Mouse (Mus musculus) testis, adult 2 months (tissue): ENCODE results near the gene 4930447C04Rik.

Source experiments
- CTCF ChIP-seq: fragments of 200-500 bp; IDR thresholded peaks from 2 replicates; pipeline ENCODE4 v1.5.1; 2012; ENCODE audit warnings: low read depth, mild to moderate bottlenecking, inconsistent platforms, low read length, moderate library complexity; ENCODE audit not compliant: control insufficient read depth, insufficient read depth, insufficient replicate concordance
- POLR2A ChIP-seq: fragments of 200-500 bp; IDR thresholded peaks from 2 replicates; pipeline ENCODE4 v1.6.1; 2012; ENCODE audit warnings: low read depth, mild to moderate bottlenecking, inconsistent platforms, low read length, moderate library complexity; ENCODE audit not compliant: control insufficient read depth

- no peak for TF ChIP-seq POLR2A
- TF ChIP-seq CTCF, result no peak
These were observed 951 bp upstream of the 4930447C04Rik start for GRCm38 (mm10) chr12:72941398-72942051.
